Mouse (Mus musculus) heart, embryonic 14.5 days (tissue): Measurements from ENCODE around the gene Crocc. TPM values are rescaled to one million over a fixed set of nuclear protein-coding genes. Genes with fewer than 3 reads are reported as not detected.

Source experiments
- ATAC-seq: fragments of 200-750 bp; cut with Nextera tagmentation; 2 replicates; pipeline ENCODE4 v1.8.0; 2017; ENCODE audit warnings: low read depth, moderate TSS enrichment; ENCODE audit not compliant: insufficient number of reproducible peaks, insufficient read depth, low FRiP score
- H3K27ac ChIP-seq, 2 experiments: fragments of 200-500 bp in 1 of 2; fragments of 300-500 bp in 1 of 2; sonication (generic) in 1 of 2; replicated peaks in 1 of 2; 2 replicates each; pipeline ENCODE4 v1.5.1; 2012 to 2014; ENCODE audit warnings: low read depth in 2 of 2, low read length in 2 of 2, control low read depth in 1 of 2, mild to moderate bottlenecking in 1 of 2, mixed read lengths in 1 of 2; ENCODE audit not compliant: control insufficient read depth in 1 of 2, insufficient read depth in 1 of 2
- H3K27me3 ChIP-seq: fragments of 300-500 bp; sonication (generic); 2 replicates; pipeline ENCODE4 v1.6.1; 2014; ENCODE audit warnings: mild to moderate bottlenecking, low read length, control low read depth; ENCODE audit not compliant: control insufficient read depth, insufficient read depth
- H3K36me3 ChIP-seq: fragments of 300-500 bp; sonication (generic); 2 replicates; pipeline ENCODE4 v1.6.1; 2014; ENCODE audit warnings: mild to moderate bottlenecking, control low read depth, low read length, mixed read lengths; ENCODE audit not compliant: control insufficient read depth, insufficient read depth
- H3K4me1 ChIP-seq, 2 experiments: fragments of 200-500 bp in 1 of 2; fragments of 300-500 bp in 1 of 2; sonication (generic) in 1 of 2; 2 replicates each; pipeline ENCODE4 v1.6.1; 2012 to 2014; ENCODE audit warnings: low read length in 2 of 2, control low read depth in 1 of 2, mixed read lengths in 1 of 2; ENCODE audit not compliant: control insufficient read depth in 2 of 2, insufficient read depth in 2 of 2
- H3K4me2 ChIP-seq: fragments of 300-500 bp; sonication (generic); 2 replicates; pipeline ENCODE4 v1.6.1; 2014; ENCODE audit warnings: mild to moderate bottlenecking, low read length
- H3K4me3 ChIP-seq, 2 experiments: fragments of 200-500 bp in 1 of 2; fragments of 300-500 bp in 1 of 2; sonication (generic) in 1 of 2; 2 replicates each; pipeline ENCODE4 v1.5.1; 2012 to 2014; ENCODE audit warnings: low read length in 2 of 2, mild to moderate bottlenecking in 2 of 2, control low read depth in 1 of 2, low read depth in 1 of 2, moderate library complexity in 1 of 2; ENCODE audit not compliant: control insufficient read depth in 1 of 2, insufficient read depth in 1 of 2
- H3K9ac ChIP-seq: fragments of 300-500 bp; sonication (generic); 2 replicates; pipeline ENCODE4 v1.6.1; 2014; ENCODE audit warnings: mild to moderate bottlenecking, low read length
- H3K9me3 ChIP-seq: fragments of 300-500 bp; sonication (generic); 2 replicates; pipeline ENCODE4 v1.6.1; 2016; ENCODE audit warnings: low read length, control low read depth; ENCODE audit not compliant: control insufficient read depth
- WGBS: fragments of 180-500 bp; shearing (Covaris S2); extraction: QIAGEN DNeasy Blood & Tissue Kit; methylation state at CpG from one replicate; pipeline ENCODE4 v1.1.7; 2014; 5-methylcytosine and 5-hydroxymethylcytosine counted together
- polyA plus RNA-seq: library from polyadenylated mRNA; unstranded; fragments of >200 nt; fragmentation: Nextera tagmentation; extraction: Ambion mirVana; gene quantifications from 2 replicates; pipeline ENCODE4 v1.2.1, GENCODE M21; 2014

Crocc gene
- polyA plus RNA-seq, 1 experiment from 2014 or later, result 4.4 TPM

GRCm38 (mm10) chr4:141076761-141077506 lies 16.6 kb upstream of the Crocc start:
- peak overlapping the region; percentile 93 for H3K9ac ChIP-seq
- H3K4me3 ChIP-seq, result peak overlapping the region; percentile 77 to 97
- H3K9me3 ChIP-seq, result no peaks in the 10 kb centered on the region
- ATAC-seq, result no peak
- WGBS, result 73% methylated on average over 17 of the region's 17 CpGs
- peak overlapping the region; percentile 96 for H3K4me2 ChIP-seq
- H3K27ac ChIP-seq, result peak overlapping the region in 1 of 2 experiments; percentile 50; a peak in 1 of 4 replicates
- peaks cover 20 to 35% of the 10 kb centered on the region in 2 experiments for H3K4me1 ChIP-seq
- no peaks in the 10 kb centered on the region for H3K27me3 ChIP-seq
- peaks cover 28% of the 10 kb centered on the region for H3K36me3 ChIP-seq

DNA sequence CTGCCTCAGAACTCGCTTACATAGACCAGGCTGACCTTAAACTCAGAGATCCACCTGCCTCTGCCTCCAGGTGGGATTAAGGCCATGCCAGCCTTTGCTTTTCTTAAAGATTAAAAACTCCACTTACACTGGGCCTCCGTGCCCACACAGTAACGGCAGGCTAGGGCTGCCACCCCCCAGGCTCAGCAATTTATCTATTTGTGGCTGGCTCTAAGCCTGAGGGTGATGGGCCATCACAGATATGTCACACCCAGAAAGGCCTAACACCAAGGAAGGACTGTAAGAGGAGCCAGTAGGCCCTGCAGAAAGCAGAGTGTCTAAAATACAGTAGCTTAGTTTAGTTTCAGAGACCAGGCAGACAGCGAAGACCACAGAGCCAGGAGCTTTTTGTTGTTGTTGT lies 13.8 kb upstream of the Crocc start:
- H3K9ac ChIP-seq, result no peak overlapping the region
- H3K4me2 ChIP-seq, result peak overlapping the region; percentile 34
- WGBS, result 49% methylated on average over 4 of the region's 4 CpGs
- no peak for ATAC-seq
- H3K36me3 ChIP-seq, result peaks cover 56% of the 10 kb centered on the region
- H3K27me3 ChIP-seq, result no peaks in the 10 kb centered on the region
- peaks cover 20 to 38% of the 10 kb centered on the region in 2 experiments for H3K4me1 ChIP-seq
- peak overlapping the region; percentile 56 to 88 for H3K27ac ChIP-seq
- no peak overlapping the region for H3K4me3 ChIP-seq
- no peaks in the 10 kb centered on the region for H3K9me3 ChIP-seq

DNA sequence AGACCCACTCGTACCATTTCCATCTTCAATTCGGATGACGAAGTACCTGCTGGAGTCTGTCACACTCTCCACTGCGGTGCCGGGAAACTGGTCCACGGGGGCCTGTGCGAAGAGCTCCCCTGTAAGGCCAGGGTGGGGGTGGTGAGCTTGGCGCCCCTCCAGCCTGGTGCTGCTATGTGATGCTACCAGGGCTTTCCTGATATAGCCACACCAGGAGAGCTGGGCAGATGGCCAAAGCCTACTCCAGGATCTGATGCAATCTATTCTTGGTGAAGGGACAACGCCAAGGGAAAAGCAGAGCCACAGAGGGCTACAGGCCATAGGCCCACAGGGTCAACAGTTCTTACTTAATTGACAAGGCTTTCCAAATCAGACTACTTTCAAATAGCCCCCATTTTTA lies 13.3 kb upstream of the Crocc start:
- peak; percentile 45; the same call in 1 of the 2 replicates for ATAC-seq
- Histone ChIP-seq H3K27me3 (no peaks in the 10 kb centered on the region), H3K4me1 (peaks cover 24 to 42% of the 10 kb centered on the region in 2 experiments), H3K9me3 (no peaks in the 10 kb centered on the region), H3K27ac (peak overlapping the region; percentile 56 to 88), H3K9ac (no peak overlapping the region), H3K4me3 (no peak overlapping the region), H3K36me3 (peaks cover 60% of the 10 kb centered on the region), H3K4me2 (peak overlapping the region; percentile 34)
- 34% methylated on average over 9 of the region's 9 CpGs for WGBS

DNA sequence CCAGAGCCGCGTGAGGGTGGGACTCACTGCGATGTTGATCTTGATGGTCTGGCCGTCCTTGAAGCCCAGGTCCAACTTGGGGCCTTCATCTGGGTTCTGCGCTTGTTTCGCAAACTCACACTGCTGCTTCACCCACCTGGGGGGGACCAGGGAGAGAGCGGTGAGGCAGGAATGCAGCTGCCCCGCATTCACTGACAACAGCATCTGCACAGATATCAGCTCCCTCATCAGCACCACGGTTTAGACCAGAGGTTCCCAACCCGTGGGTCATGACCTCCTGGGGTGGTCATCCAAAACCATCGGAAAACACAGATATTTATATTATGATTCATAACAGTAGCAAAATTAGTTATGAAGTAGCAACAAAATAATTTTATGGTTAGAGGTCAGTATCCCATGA lies 12.2 kb upstream of the Crocc start:
- Histone ChIP-seq H3K9me3 (no peaks in the 10 kb centered on the region), H3K27me3 (no peaks in the 10 kb centered on the region), H3K9ac (no peak overlapping the region), H3K27ac (no peak overlapping the region), H3K4me1 (peaks cover 33 to 51% of the 10 kb centered on the region in 2 experiments), H3K36me3 (peaks cover 72% of the 10 kb centered on the region), H3K4me2 (no peak overlapping the region), H3K4me3 (no peak overlapping the region)
- 89% methylated on average over 11 of the region's 11 CpGs for WGBS
- ATAC-seq, result no peak

GRCm38 (mm10) chr4:141069731-141070130 lies 9.4 kb upstream of the Crocc start:
- peaks cover 89% of the 10 kb centered on the region for H3K36me3 ChIP-seq
- no peak overlapping the region for H3K4me3 ChIP-seq
- ATAC-seq, result no peak
- H3K27ac ChIP-seq, result no peak overlapping the region
- H3K4me2 ChIP-seq, result no peak overlapping the region
- H3K27me3 ChIP-seq, result no peaks in the 10 kb centered on the region
- peaks cover 34 to 49% of the 10 kb centered on the region in 2 experiments for H3K4me1 ChIP-seq
- no peak overlapping the region for H3K9ac ChIP-seq
- no peaks in the 10 kb centered on the region for H3K9me3 ChIP-seq
- WGBS, result 60% methylated on average over 4 of the region's 4 CpGs

DNA sequence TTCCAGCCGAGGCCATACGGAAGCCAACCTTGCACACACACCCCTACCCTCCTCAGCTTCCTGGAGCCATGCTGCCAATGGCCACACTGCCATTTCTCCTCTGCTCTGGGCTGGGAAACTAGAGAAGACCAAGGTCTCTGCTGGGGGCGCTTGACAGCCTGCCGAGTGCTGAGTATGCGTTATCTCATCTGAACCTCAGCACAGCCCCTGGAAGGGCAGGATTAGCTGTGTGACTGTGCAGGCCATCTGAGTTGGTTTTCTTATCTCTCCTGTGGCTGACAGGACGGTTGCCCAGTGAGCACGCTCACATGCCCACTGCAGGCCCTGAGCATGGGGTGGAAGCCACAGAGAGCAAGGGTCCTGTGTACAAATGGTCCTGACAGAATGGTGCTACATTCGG lies 8.3 kb upstream of the Crocc start:
- Histone ChIP-seq H3K9ac (no peak overlapping the region), H3K36me3 (peaks cover 84% of the 10 kb centered on the region), H3K9me3 (no peaks in the 10 kb centered on the region), H3K27ac (peak overlapping the region in 1 of 2 experiments; percentile 20; a peak in 1 of 4 replicates), H3K27me3 (no peaks in the 10 kb centered on the region), H3K4me1 (peaks cover 30 to 39% of the 10 kb centered on the region in 2 experiments), H3K4me3 (no peak overlapping the region), H3K4me2 (no peak overlapping the region)
- no peak for ATAC-seq
- WGBS, result 48% methylated on average over 8 of the region's 8 CpGs

DNA sequence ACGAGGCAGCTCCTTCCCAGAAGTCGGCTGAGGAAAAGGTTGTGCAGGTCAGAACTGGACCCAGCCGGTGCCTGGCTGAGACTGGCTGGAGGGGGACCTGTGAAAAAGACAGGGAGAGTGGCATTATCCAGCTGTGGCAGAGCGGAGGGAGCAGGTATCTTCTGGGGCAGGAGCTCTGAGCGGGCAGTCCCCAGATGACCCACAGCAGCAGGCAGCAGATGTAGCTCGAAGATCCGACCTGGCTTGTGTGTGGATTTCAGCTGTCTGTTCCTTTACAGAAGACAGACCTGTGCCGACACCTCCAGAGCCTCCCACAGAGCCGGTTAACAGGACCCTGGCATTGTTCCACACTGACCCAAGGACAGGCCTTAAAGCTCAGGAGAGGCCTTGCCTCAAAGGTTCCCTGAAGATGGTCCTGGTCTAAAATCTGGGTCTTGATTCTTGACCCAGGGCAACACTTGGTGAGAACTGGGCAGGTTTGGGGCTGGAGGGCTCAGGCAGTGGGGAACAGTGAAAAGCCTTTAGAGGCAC lies 7.2 kb upstream of the Crocc start:
- Histone ChIP-seq H3K27ac (peak overlapping the region; percentile 4 to 7; a peak in 2 of 4 replicates), H3K4me2 (no peak overlapping the region), H3K9me3 (no peaks in the 10 kb centered on the region), H3K27me3 (no peaks in the 10 kb centered on the region), H3K4me1 (peaks cover 22 to 31% of the 10 kb centered on the region in 2 experiments), H3K36me3 (peaks cover 73% of the 10 kb centered on the region), H3K4me3 (no peak overlapping the region), H3K9ac (0 out of 2 replicates have a peak overlapping the region, but pooled peaks have one; percentile 23)
- ATAC-seq, result no peak
- WGBS, result 67% methylated on average over 9 of the region's 9 CpGs
